Comparison of ENCODE assay signal across 22 mouse cellular contexts in the genomic region with DNA sequence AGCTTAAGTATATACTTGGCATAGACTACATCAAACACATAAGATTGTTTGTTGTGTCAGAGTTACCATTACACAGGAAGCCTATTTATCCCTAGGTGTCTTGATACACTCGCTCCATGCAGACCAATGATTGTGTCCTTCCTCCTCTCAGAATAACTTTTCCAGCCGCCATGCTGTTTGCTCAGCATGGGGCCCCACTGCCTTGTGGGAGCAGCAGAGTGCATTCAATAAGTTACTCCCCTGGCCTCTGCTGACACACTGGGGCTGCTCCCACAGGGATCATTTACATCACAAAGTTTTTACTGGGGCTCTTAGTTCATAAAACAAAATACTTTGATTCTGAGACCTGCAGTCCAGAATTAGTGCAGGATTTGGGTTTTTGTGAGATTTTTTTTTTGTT. TPM values are rescaled to one million over a fixed set of nuclear protein-coding genes. Genes with fewer than 3 reads are reported as not detected.
"Had no signal": no experiment of that assay in that cellular context is flagged by ENCODE, and none has a peak within 500 bp of the region (broad histone marks: within the 10 kb centered on the region; RNA-seq: fewer than 3 reads in every experiment).

No protein-coding gene starts in this region.

- ATAC-seq: liver, postnatal 0 days; lung, postnatal 0 days; midbrain, embryonic 16.5 days had no signal

- H3K27ac ChIP-seq: liver, embryonic 13.5 days; liver, embryonic 15.5 days; lung, embryonic 15.5 days; midbrain, embryonic 12.5 days; neural tube, embryonic 12.5 days had no signal

- H3K4me1 ChIP-seq: liver, embryonic 13.5 days; liver, embryonic 15.5 days; lung, embryonic 15.5 days; midbrain, embryonic 12.5 days; neural tube, embryonic 12.5 days had no signal

- H3K9me3 ChIP-seq: liver, embryonic 13.5 days; liver, embryonic 15.5 days; lung, embryonic 15.5 days; midbrain, embryonic 12.5 days; neural tube, embryonic 12.5 days had no signal

- H3K4me2 ChIP-seq: liver, embryonic 13.5 days; liver, embryonic 15.5 days; lung, embryonic 15.5 days; midbrain, embryonic 12.5 days; neural tube, embryonic 12.5 days had no signal

- DNase-seq: liver, embryonic 13.5 days; liver, postnatal 0 days; lung, adult 2 months; lung, postnatal 14 days; lung, postnatal 4 days; midbrain, embryonic 14.5 days; right cerebral cortex, adult 18-20 months; right cerebral cortex, postnatal 25 days; right cerebral cortex, postnatal 4 days; spleen, adult 18-20 months; thymus, adult 18-20 months; thymus, postnatal 14 days; thymus, postnatal 36 days had no signal

- H3K4me3 ChIP-seq: liver, embryonic 13.5 days; liver, embryonic 15.5 days; lung, embryonic 15.5 days; midbrain, embryonic 12.5 days; neural tube, embryonic 12.5 days had no signal

- H3K27me3 ChIP-seq: liver, embryonic 13.5 days; liver, embryonic 15.5 days; lung, embryonic 15.5 days; midbrain, embryonic 12.5 days; neural tube, embryonic 12.5 days had no signal

- H3K9ac ChIP-seq: liver, embryonic 13.5 days; liver, embryonic 15.5 days; liver, postnatal 0 days; lung, embryonic 15.5 days; midbrain, embryonic 12.5 days; neural tube, embryonic 12.5 days had no signal

RNA-seq across cellular contexts. Expression of a gene that starts 53.2 kb away (rescaled TPM):
- total RNA-seq: megakaryocyte, adult 5-6 weeks had no signal
- polyA plus RNA-seq: midbrain, embryonic 16.5 days; small intestine, adult 2 months; thymus, postnatal 0 days had no signal
